Mouse (Mus musculus): ENCODE data around the gene Alyref2. TPM values are rescaled to one million over a fixed set of nuclear protein-coding genes. Genes with fewer than 3 reads are reported as not detected.

Gene Alyref2
- total RNA-seq (2023), result 4.2 TPM

GRCm38 (mm10) chr1:171503250-171503591 lies at the start of gene Alyref2:
Gene Alyref2 (plus strand): TSS chr1:171503478.

GRCm38 (mm10) chr1:171535194-171535593 lies 31.9 kb downstream of the Alyref2 start, which contains the start of gene Itln1:
Gene Itln1 (minus strand): TSS chr1:171535294.

Other genes with a start within 250 kb of the Alyref2 start
- gene B4galt3, start 233.2 kb upstream of the Alyref2 start, total RNA-seq (2023), result 66.1 TPM
- gene Ppox, start 222.3 kb upstream of the Alyref2 start, total RNA-seq (2023), result 49.0 TPM
- 45.6 TPM for gene Usp21, start 215.5 kb upstream of the Alyref2 start, total RNA-seq (2023)
- 52.8 TPM for gene Ufc1, start 208.5 kb upstream of the Alyref2 start, total RNA-seq (2023)
- 24.5 TPM for gene Dedd, start 174.3 kb upstream of the Alyref2 start, total RNA-seq (2023)
- gene Nit1, start 157.8 kb upstream of the Alyref2 start, total RNA-seq (2023), result 28.0 TPM
- gene Pfdn2, start 157.8 kb upstream of the Alyref2 start, total RNA-seq (2023), result 79.6 TPM
- gene Klhdc9, start 142.7 kb upstream of the Alyref2 start, total RNA-seq (2023), result 1.3 TPM
- 0.24 TPM for gene Nectin4, start 133.4 kb upstream of the Alyref2 start, total RNA-seq (2023)
- 203 TPM for gene Arhgap30, start 114.5 kb upstream of the Alyref2 start, total RNA-seq (2023)
- gene Usf1, start 92.2 kb upstream of the Alyref2 start, total RNA-seq (2023), result 102 TPM
- 5.8 TPM for gene Tstd1, start 84.6 kb upstream of the Alyref2 start, total RNA-seq (2023)
- gene F11r, start 65.9 kb upstream of the Alyref2 start, total RNA-seq (2023), result 0.46 TPM
- gene Itln1, start 31.8 kb downstream of the Alyref2 start, total RNA-seq (2023), result not detected
- gene Cd244a, start 55.7 kb downstream of the Alyref2 start, total RNA-seq (2023), result 3.2 TPM
- 107 TPM for gene Ly9, start 103.9 kb downstream of the Alyref2 start, total RNA-seq (2023)
- 6.6 TPM for gene Slamf7, start 149.6 kb downstream of the Alyref2 start, total RNA-seq (2023)
- 131 TPM for gene Cd48, start 178.5 kb downstream of the Alyref2 start, total RNA-seq (2023)

Data from CD8-positive naive resting alpha-beta T cell, adult 57 days (primary cell).